Mouse (Mus musculus) erythroblast, embryonic 14.5 days (primary cell): ENCODE results near the gene Grhl3.

Experiments
- GATA1 ChIP-seq: IDR thresholded peaks from 2 replicates; pipeline ENCODE4 v1.6.1; 2012; ENCODE audit warnings: low read length, inconsistent platforms, mixed read lengths
- TAL1 ChIP-seq: IDR thresholded peaks from 3 replicates; pipeline ENCODE4 v1.6.1; 2012; ENCODE audit warnings: low read length, inconsistent platforms, mixed read lengths

GRCm38 (mm10) chr4:135622290-135622689 lies 48.9 kb upstream of the Grhl3 start:
- TF ChIP-seq TAL1 (no peak), GATA1 (no peak)
